Mouse (Mus musculus) olfactory bulb, adult 2 months (tissue): ENCODE data around the gene Kcnj15.

ENCODE experiments used
- CTCF ChIP-seq: fragments of 200-500 bp; IDR thresholded peaks from 2 replicates; pipeline ENCODE4 v1.5.1; 2012; ENCODE audit warnings: low read depth, mild to moderate bottlenecking, low read length, moderate library complexity; ENCODE audit not compliant: insufficient read depth
- POLR2A ChIP-seq: fragments of 200-500 bp; IDR thresholded peaks from 2 replicates; pipeline ENCODE4 v1.6.1; 2012; ENCODE audit warnings: mild to moderate bottlenecking, low read depth, low read length, moderate library complexity; ENCODE audit not compliant: insufficient read depth

GRCm38 (mm10) chr16:95332159-95332558 lies 74.8 kb downstream of the Kcnj15 start:
- no peak for TF ChIP-seq POLR2A
- no peak for TF ChIP-seq CTCF
